Mouse (Mus musculus) ES-Bruce4 (cell line): ENCODE measurements around the gene 2010003K11Rik.

ENCODE experiments used
- CTCF ChIP-seq: IDR thresholded peaks from one replicate; pipeline ENCODE4 v1.8.1; 2011; ENCODE audit warnings: low read depth, low read length
- EP300 ChIP-seq: IDR thresholded peaks from 2 replicates; pipeline ENCODE4 v1.6.1; 2011; ENCODE audit warnings: low read depth, low read length; ENCODE audit not compliant: insufficient read depth
- POLR2A ChIP-seq: IDR thresholded peaks from one replicate; pipeline ENCODE4 v1.8.1; 2011; ENCODE audit warnings: low read length; ENCODE audit not compliant: insufficient read depth

GRCm38 (mm10) chr19:4491080-4491695 lies 7.2 kb downstream of the 2010003K11Rik start:
- TF ChIP-seq EP300, result no peak
- TF ChIP-seq CTCF, result no peak
- TF ChIP-seq POLR2A, result no peak
